Mouse (Mus musculus) spleen, postnatal 10 days (tissue): Measurements from ENCODE around the gene Olfr706.
A peak's percentile ranks its signal among the peaks of the same experiment; 100 is the strongest.
"Not testable (repeated sequence)": the region's sequence is repeated elsewhere in the genome, so short reads cannot be mapped to it uniquely, and the experiment has no call there.

Experiments used
- DNase-seq, 2 experiments: peaks; one replicate each; pipeline ENCODE4 v3.0.0; 2021 to 2022; ENCODE audit warnings: low spot score in 2 of 2

Gene Olfr706

GRCm38 (mm10) chr7:106888062-106888461 lies at the start of gene Olfr706:
Gene Olfr706 (minus strand): TSS chr7:106888162.
- DNase-seq = no peak

- DNase-seq = no peak
Measured at GRCm38 (mm10) chr7:106932119-106932518, 44.2 kb upstream of the Olfr706 start, which contains the start of gene Olfr709-ps1. Gene Olfr709-ps1 (minus strand): TSS chr7:106932219.

- peak in 1 of 2 experiments; percentile 24 for DNase-seq
Measured at GRCm38 (mm10) chr7:106920961-106921360, 33.0 kb upstream of the Olfr706 start.

GRCm38 (mm10) chr7:106907676-106908075 lies 19.7 kb upstream of the Olfr706 start, which contains the start of gene Olfr1532-ps1:
Gene Olfr1532-ps1 (plus strand): TSS chr7:106908001.
- no peak for DNase-seq

GRCm38 (mm10) chr7:106901141-106901540 lies 13.2 kb upstream of the Olfr706 start, which contains the start of gene Olfr707:
Gene Olfr707 (minus strand): TSS chr7:106901241.
- DNase-seq = not testable (repeated sequence)

GRCm38 (mm10) chr7:106876791-106877190 lies 11.2 kb downstream of the Olfr706 start, which contains the start of gene Olfr705:
Gene Olfr705 (minus strand): TSS chr7:106876891.
- DNase-seq = no peak

- no peak for DNase-seq
Measured at GRCm38 (mm10) chr7:106862885-106863284, 25.1 kb downstream of the Olfr706 start, which contains the start of gene Olfr704. Gene Olfr704 (plus strand): TSS chr7:106863185.

GRCm38 (mm10) chr7:106843060-106843459 lies 44.9 kb downstream of the Olfr706 start, which contains the start of gene Olfr703:
Gene Olfr703 (plus strand): TSS chr7:106843360.
- DNase-seq = no peak

- no peak for DNase-seq
Measured at GRCm38 (mm10) chr7:106833793-106834192, 54.2 kb downstream of the Olfr706 start, which contains the start of gene Olfr702. Gene Olfr702 (minus strand): TSS chr7:106833893.
